Comparison of ENCODE assay signal across 12 mouse cellular contexts in the genomic region with DNA sequence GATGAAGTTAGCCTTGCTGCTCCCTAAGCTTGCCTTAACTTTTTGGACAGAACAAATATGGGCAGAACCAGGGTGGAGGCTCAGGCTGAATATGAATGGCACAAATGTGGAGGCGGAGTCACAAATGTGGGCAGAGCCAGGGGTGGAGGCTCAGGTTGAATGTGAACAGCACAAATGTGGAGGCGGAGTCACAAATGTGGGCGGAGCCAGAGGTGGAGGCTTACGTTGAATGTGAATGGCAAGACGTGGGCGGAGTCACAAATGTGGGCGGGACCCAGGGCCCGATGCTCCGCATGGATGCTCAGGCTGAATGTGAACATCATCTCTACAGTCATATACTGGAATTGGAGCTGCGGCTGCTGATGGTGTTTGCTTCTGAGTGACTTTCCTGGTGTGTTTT.
DNase-seq lines count a peak whose midpoint lies in the region; ATAC-seq lines count a peak whose summit lies in the region.
"Had no signal": no experiment of that assay in that cellular context is flagged by ENCODE, and none has a peak within 500 bp of the region (broad histone marks: within the 10 kb centered on the region; RNA-seq: fewer than 3 reads in every experiment).

No protein-coding gene starts in this region.

- DNase-seq in hindbrain, embryonic 10.5 days (ENCODE audit: low spot score): peak; percentile 21
- no peak for DNase-seq in hindbrain, embryonic 14.5 days (ENCODE audit: low spot score)
- DNase-seq in ES-CJ7 (ENCODE audit: low read depth, low spot score): peak; percentile 82
- DNase-seq in T-cell, adult 2 months (ENCODE audit: low spot score): no peak
- no peak for DNase-seq in adrenal gland, adult 2 months
- DNase-seq in layer of hippocampus, adult 11-12 months (ENCODE audit: low spot score): no peak
- DNase-seq: adrenal gland, postnatal 14 days; gastrocnemius, adult 2 months; heart, postnatal 4 days had no signal

- 85% methylated on average over 10 of the region's 10 CpGs for WGBS in hindbrain, embryonic 10.5 days
- 81% methylated on average over 10 of the region's 10 CpGs for WGBS in hindbrain, embryonic 14.5 days
- 82% methylated on average over 10 of the region's 10 CpGs for WGBS in forebrain, embryonic 13.5 days
- WGBS in liver, embryonic 12.5 days (ENCODE audit: insufficient replicate concordance): 76% methylated on average over 10 of the region's 10 CpGs

- ATAC-seq in hindbrain, embryonic 14.5 days (ENCODE audit: low FRiP score): no peak; the same call in 1 of the 2 replicates
- ATAC-seq in forebrain, embryonic 13.5 days: peak; percentile 62
- ATAC-seq in liver, embryonic 12.5 days: 0 out of 2 replicates have a peak, but pooled peaks have one; percentile 8

- H3K4me3 ChIP-seq in hindbrain, embryonic 10.5 days: no peak overlapping the region
- H3K4me3 ChIP-seq in hindbrain, embryonic 14.5 days (replicated peaks; ENCODE audit: low read length): no peak overlapping the region
- no peak overlapping the region for H3K4me3 ChIP-seq in forebrain, embryonic 13.5 days
- H3K4me3 ChIP-seq in liver, embryonic 12.5 days: no peak overlapping the region
- H3K4me3 ChIP-seq: gastrocnemius, adult 2 months; liver, embryonic 15.5 days had no signal

- H3K36me3 ChIP-seq in hindbrain, embryonic 10.5 days: no peaks in the 10 kb centered on the region
- H3K36me3 ChIP-seq in hindbrain, embryonic 14.5 days (replicated peaks; ENCODE audit: control insufficient read depth, insufficient read depth): no peaks in the 10 kb centered on the region
- H3K36me3 ChIP-seq in forebrain, embryonic 13.5 days (ENCODE audit: poor library complexity, severe bottlenecking): no peaks in the 10 kb centered on the region
- H3K36me3 ChIP-seq in liver, embryonic 12.5 days: no peaks in the 10 kb centered on the region
- H3K36me3 ChIP-seq: liver, embryonic 15.5 days had no signal

- H3K27me3 ChIP-seq in hindbrain, embryonic 10.5 days (ENCODE audit: insufficient read depth, poor library complexity, severe bottlenecking): 0 out of 2 replicates have a peak, but pooled peaks cover 3% of the 10 kb centered on the region
- no peaks in the 10 kb centered on the region for H3K27me3 ChIP-seq in hindbrain, embryonic 14.5 days (ENCODE audit: control insufficient read depth, insufficient read depth, low read length)
- no peaks in the 10 kb centered on the region for H3K27me3 ChIP-seq in forebrain, embryonic 13.5 days
- H3K27me3 ChIP-seq in liver, embryonic 12.5 days (replicated peaks): no peaks in the 10 kb centered on the region
- H3K27me3 ChIP-seq: liver, embryonic 15.5 days had no signal

- H3K4me1 ChIP-seq in hindbrain, embryonic 10.5 days (replicated peaks): peaks cover 39% of the 10 kb centered on the region
- peaks cover 25% of the 10 kb centered on the region for H3K4me1 ChIP-seq in hindbrain, embryonic 14.5 days (replicated peaks; ENCODE audit: control insufficient read depth, insufficient read depth, low read length)
- peaks cover 33% of the 10 kb centered on the region for H3K4me1 ChIP-seq in forebrain, embryonic 13.5 days
- H3K4me1 ChIP-seq in liver, embryonic 12.5 days: no peaks in the 10 kb centered on the region
- H3K4me1 ChIP-seq: liver, embryonic 15.5 days had no signal

- H3K27ac ChIP-seq in hindbrain, embryonic 10.5 days: peak overlapping the region; percentile 42
- no peak overlapping the region for H3K27ac ChIP-seq in hindbrain, embryonic 14.5 days
- H3K27ac ChIP-seq in forebrain, embryonic 13.5 days: peak overlapping the region; percentile 78
- H3K27ac ChIP-seq in liver, embryonic 12.5 days: no peak overlapping the region
- H3K27ac ChIP-seq: gastrocnemius, adult 2 months; liver, embryonic 15.5 days had no signal

- no peak overlapping the region for H3K9ac ChIP-seq in hindbrain, embryonic 14.5 days
- no peak overlapping the region for H3K9ac ChIP-seq in forebrain, embryonic 13.5 days
- H3K9ac ChIP-seq in liver, embryonic 12.5 days: no peak overlapping the region
- H3K9ac ChIP-seq: liver, embryonic 15.5 days had no signal

- H3K9me3 ChIP-seq in hindbrain, embryonic 10.5 days: no peaks in the 10 kb centered on the region
- H3K9me3 ChIP-seq in hindbrain, embryonic 14.5 days (ENCODE audit: control insufficient read depth, low read length): no peaks in the 10 kb centered on the region
- H3K9me3 ChIP-seq in forebrain, embryonic 13.5 days (replicated peaks): no peaks in the 10 kb centered on the region
- no peaks in the 10 kb centered on the region for H3K9me3 ChIP-seq in liver, embryonic 12.5 days (replicated peaks)
- H3K9me3 ChIP-seq: liver, embryonic 15.5 days had no signal

- no peak overlapping the region for H3K4me2 ChIP-seq in hindbrain, embryonic 14.5 days (replicated peaks)
- H3K4me2 ChIP-seq in forebrain, embryonic 13.5 days: no peak overlapping the region
- H3K4me2 ChIP-seq in liver, embryonic 12.5 days: no peak overlapping the region
- H3K4me2 ChIP-seq: liver, embryonic 15.5 days had no signal

Comparison
In these comparisons a context has a peak if more than half of its experiments do, and no peak if none do; other contexts are left out.
1. DNase-seq: peak in hindbrain, embryonic 10.5 days (single experiment) and ES-CJ7 (single experiment); none in hindbrain, embryonic 14.5 days (single experiment), T-cell, adult 2 months (single experiment), adrenal gland, adult 2 months (single experiment) and layer of hippocampus, adult 11-12 months (single experiment).
2. H3K27ac ChIP-seq: peak in hindbrain, embryonic 10.5 days (single experiment) and forebrain, embryonic 13.5 days (single experiment); none in hindbrain, embryonic 14.5 days (single experiment) and liver, embryonic 12.5 days (single experiment).